Mouse (Mus musculus) naive thymus-derived CD4-positive, alpha-beta T cell, adult 2 months (primary cell): ENCODE measurements around the gene Socs1.
"Not testable (repeated sequence)": the region's sequence is repeated elsewhere in the genome, so short reads cannot be mapped to it uniquely, and the experiment has no call there.

Source experiments
- DNase-seq: peaks from one replicate; pipeline ENCODE4 v3.0.0-alpha.2; 2011; ENCODE audit warnings: low read depth

The Socs1 gene

GRCm38 (mm10) chr16:10785371-10786231 lies at the start of gene Socs1:
TSS of gene Socs1 (minus strand) at chr16:10785536.
- peak; percentile 97 for DNase-seq

- DNase-seq = no peak
These were observed 49.2 kb upstream of the Socs1 start for GRCm38 (mm10) chr16:10834542-10834910.

GRCm38 (mm10) chr16:10828461-10828805 lies 43.1 kb upstream of the Socs1 start:
- no peak for DNase-seq

- DNase-seq = no peak
These were observed 42.6 kb upstream of the Socs1 start for GRCm38 (mm10) chr16:10827766-10828460.

- no peak for DNase-seq
These were observed 41.9 kb upstream of the Socs1 start for GRCm38 (mm10) chr16:10827269-10827668.

GRCm38 (mm10) chr16:10825840-10826239 lies 40.5 kb upstream of the Socs1 start:
- no peak for DNase-seq

GRCm38 (mm10) chr16:10824536-10824935 lies 39.2 kb upstream of the Socs1 start:
- DNase-seq = no peak

- DNase-seq = no peak
These were observed 36.1 kb upstream of the Socs1 start for GRCm38 (mm10) chr16:10821387-10821786.

- DNase-seq = no peak
These were observed 34.6 kb upstream of the Socs1 start for GRCm38 (mm10) chr16:10819966-10820365.

- no peak for DNase-seq
These were observed 33.3 kb upstream of the Socs1 start for GRCm38 (mm10) chr16:10818579-10819135.

- peak; percentile 33 for DNase-seq
These were observed 29.5 kb upstream of the Socs1 start for GRCm38 (mm10) chr16:10814864-10815263.

GRCm38 (mm10) chr16:10813726-10814125 lies 28.4 kb upstream of the Socs1 start:
- DNase-seq = no peak

- peak; percentile 51 for DNase-seq
These were observed 27.6 kb upstream of the Socs1 start, which contains the start of gene Gm11172 for GRCm38 (mm10) chr16:10812865-10813371. TSS of gene Gm11172 (plus strand) at chr16:10812915.

- no peak for DNase-seq
These were observed 25.0 kb upstream of the Socs1 start for GRCm38 (mm10) chr16:10810376-10810775.

GRCm38 (mm10) chr16:10805789-10806527 lies 20.6 kb upstream of the Socs1 start, which contains the start of gene Prm1:
TSS of gene Prm1 (minus strand) at chr16:10805839.
- DNase-seq = no peak

GRCm38 (mm10) chr16:10802420-10802819 lies 17.1 kb upstream of the Socs1 start:
- not testable (repeated sequence) for DNase-seq

GRCm38 (mm10) chr16:10796034-10796433 lies 10.7 kb upstream of the Socs1 start, which contains the start of gene Prm2:
TSS of gene Prm2 (minus strand) at chr16:10796134.
- no peak for DNase-seq

GRCm38 (mm10) chr16:10790702-10791101 lies 5.4 kb upstream of the Socs1 start, which contains the start of gene Prm3:
TSS of gene Prm3 (minus strand) at chr16:10790914.
- no peak for DNase-seq

- peak; percentile 38 for DNase-seq
These were observed 3.5 kb upstream of the Socs1 start for GRCm38 (mm10) chr16:10788866-10789265.

- DNase-seq = peak; percentile 62
These were observed 2.9 kb upstream of the Socs1 start, which contains the start of gene Tnp2 for GRCm38 (mm10) chr16:10788271-10788670. TSS of gene Tnp2 (minus strand) at chr16:10788660.

GRCm38 (mm10) chr16:10787548-10788058 lies 2.3 kb upstream of the Socs1 start:
- no peak for DNase-seq
